Mouse (Mus musculus) naive thymus-derived CD4-positive, alpha-beta T cell, adult 5 months (primary cell): Measurements from ENCODE around the gene Olfr169. TPM values are rescaled to one million over a fixed set of nuclear protein-coding genes. Genes with fewer than 3 reads are reported as not detected.

Experiments
- polyA plus RNA-seq: library from polyadenylated mRNA; unstranded; fragments of 100-300 nt; shearing (Covaris generic); gene quantifications from one replicate; pipeline ENCODE4 v1.2.1, GENCODE M21; 2017

Olfr169 gene
- polyA plus RNA-seq, result not detected

GRCm38 (mm10) chr16:19571709-19572108, at the start of gene Olfr169:
Olfr169 (minus strand) TSS chr16:19571809.

GRCm38 (mm10) chr16:19611782-19612181, 40.2 kb upstream of the Olfr169 start, which contains the start of gene Olfr170:
Olfr170 (minus strand) TSS chr16:19611882.

GRCm38 (mm10) chr16:19535455-19535854, 36.2 kb downstream of the Olfr169 start, which contains the start of gene Olfr168:
Olfr168 (minus strand) TSS chr16:19535555.

GRCm38 (mm10) chr16:19522166-19522565, 49.4 kb downstream of the Olfr169 start, which contains the start of gene Olfr167:
Olfr167 (minus strand) TSS chr16:19522266.

Other genes starting within 250 kb of the Olfr169 start
- gene Olfr165, start 148.7 kb downstream of the Olfr169 start, polyA plus RNA-seq, result not detected
- not detected for gene Olfr166, start 88.1 kb downstream of the Olfr169 start, polyA plus RNA-seq
- gene Olfr167, start 49.5 kb downstream of the Olfr169 start, polyA plus RNA-seq, result not detected
- not detected for gene Olfr168, start 36.3 kb downstream of the Olfr169 start, polyA plus RNA-seq
- not detected for gene Olfr170, start 40.1 kb upstream of the Olfr169 start, polyA plus RNA-seq
- gene Olfr171, start 58.1 kb upstream of the Olfr169 start, polyA plus RNA-seq, result not detected
- not detected for gene Lamp3, start 134.6 kb upstream of the Olfr169 start, polyA plus RNA-seq
- 3.7 TPM for gene B3gnt5, start 188.4 kb upstream of the Olfr169 start, polyA plus RNA-seq